Mouse (Mus musculus) hindbrain, embryonic 10.5 days (tissue): Measurements from ENCODE around the gene Eif5. TPM values are rescaled to one million over a fixed set of nuclear protein-coding genes. Genes with fewer than 3 reads are reported as not detected.

ENCODE experiments used
- DNase-seq: peaks from one replicate; pipeline ENCODE4 v3.0.0-alpha.2; 2017; ENCODE audit warnings: low spot score
- H3K27ac ChIP-seq: fragments of 300-500 bp; sonication (generic); 2 replicates; pipeline ENCODE4 v1.5.1; 2016; ENCODE audit warnings: mild to moderate bottlenecking, moderate library complexity
- H3K27me3 ChIP-seq: fragments of 300-500 bp; sonication (generic); 2 replicates; pipeline ENCODE4 v1.6.1; 2016; ENCODE audit warnings: mild to moderate bottlenecking; ENCODE audit not compliant: poor library complexity, insufficient read depth, severe bottlenecking
- H3K36me3 ChIP-seq: fragments of 300-500 bp; sonication (generic); 2 replicates; pipeline ENCODE4 v1.6.1; 2016; ENCODE audit warnings: mild to moderate bottlenecking, moderate library complexity
- H3K4me1 ChIP-seq: fragments of 300-500 bp; sonication (generic); replicated peaks from 2 replicates; pipeline ENCODE4 v1.6.1; 2016; ENCODE audit warnings: mild to moderate bottlenecking
- H3K4me3 ChIP-seq: fragments of 300-500 bp; sonication (generic); 2 replicates; pipeline ENCODE4 v1.5.1; 2016; ENCODE audit warnings: mild to moderate bottlenecking, moderate library complexity
- H3K9me3 ChIP-seq: fragments of 300-500 bp; sonication (generic); 2 replicates; pipeline ENCODE4 v1.6.1; 2016; ENCODE audit warnings: mild to moderate bottlenecking, moderate library complexity
- WGBS: fragments of 180-500 bp; shearing (Covaris S2); methylation state at CpG from one replicate; pipeline ENCODE4 v1.1.7; 2016; 5-methylcytosine and 5-hydroxymethylcytosine counted together
- polyA plus RNA-seq: library from polyadenylated mRNA; unstranded; fragments of >200 nt; fragmentation: Nextera tagmentation; extraction: Ambion mirVana; gene quantifications from 2 replicates; pipeline ENCODE4 v1.2.1, GENCODE M21; 2016

Gene Eif5
- polyA plus RNA-seq, 1 experiment from 2014 or later: 570 TPM

- H3K36me3 ChIP-seq: peaks cover 23% of the 10 kb centered on the region
- DNase-seq: no peak
- peaks cover 11% of the 10 kb centered on the region; the same call in 1 of the 2 replicates for H3K4me1 ChIP-seq
- no peaks in the 10 kb centered on the region for H3K9me3 ChIP-seq
- H3K27ac ChIP-seq: no peak overlapping the region
- WGBS: 88% methylated on average over 1 of the region's 1 CpGs
- no peaks in the 10 kb centered on the region for H3K27me3 ChIP-seq
- no peak overlapping the region for H3K4me3 ChIP-seq
Measured at GRCm38 (mm10) chr12:111583058-111583457, 45.2 kb downstream of the Eif5 start.

- Histone ChIP-seq H3K4me3 (no peak overlapping the region), H3K9me3 (no peaks in the 10 kb centered on the region), H3K27ac (no peak overlapping the region), H3K36me3 (peaks cover 14% of the 10 kb centered on the region), H3K4me1 (peaks cover 13% of the 10 kb centered on the region; the same call in 1 of the 2 replicates), H3K27me3 (no peaks in the 10 kb centered on the region)
- no peak for DNase-seq
- whole genome bisulfite sequencing: 88% methylated on average over 1 of the region's 1 CpGs
Measured at GRCm38 (mm10) chr12:111584401-111584800, 46.6 kb downstream of the Eif5 start.

GRCm38 (mm10) chr12:111587252-111587651, 49.4 kb downstream of the Eif5 start:
- 84% methylated on average over 12 of the region's 12 CpGs for WGBS
- Histone ChIP-seq H3K4me1 (peaks cover 13% of the 10 kb centered on the region; the same call in 1 of the 2 replicates), H3K27ac (no peak overlapping the region), H3K9me3 (no peaks in the 10 kb centered on the region), H3K36me3 (peaks cover 12% of the 10 kb centered on the region), H3K4me3 (no peak overlapping the region), H3K27me3 (no peaks in the 10 kb centered on the region)
- no peak for DNase-seq

GRCm38 (mm10) chr12:111592407-111593021, 54.7 kb downstream of the Eif5 start:
- Histone ChIP-seq H3K4me1 (0 out of 2 replicates have a peak, but pooled peaks cover 3% of the 10 kb centered on the region), H3K4me3 (no peak overlapping the region), H3K27ac (no peak overlapping the region), H3K36me3 (peaks cover 56% of the 10 kb centered on the region), H3K9me3 (no peaks in the 10 kb centered on the region), H3K27me3 (no peaks in the 10 kb centered on the region)
- WGBS: 93% methylated on average over 14 of the region's 14 CpGs
- DNase-seq: no peak

- DNase-seq: no peak
- Histone ChIP-seq H3K27me3 (no peaks in the 10 kb centered on the region), H3K36me3 (peaks cover 68% of the 10 kb centered on the region), H3K9me3 (no peaks in the 10 kb centered on the region), H3K4me1 (no peaks in the 10 kb centered on the region), H3K4me3 (no peak overlapping the region), H3K27ac (no peak overlapping the region)
- 80% methylated on average over 2 of the region's 2 CpGs for WGBS
Measured at GRCm38 (mm10) chr12:111593775-111594174, 56.0 kb downstream of the Eif5 start.

Other genes with a start within 250 kb of the Eif5 start
- 32.6 and 34.7 TPM in 2 replicates for gene Cdc42bpb, start 160.3 kb upstream of the Eif5 start, polyA plus RNA-seq
- gene Lbhd2, start 131.2 kb upstream of the Eif5 start, polyA plus RNA-seq: 0.25 TPM in 1 of 2 replicates, not detected in the other
- gene Exoc3l4, start 121.0 kb upstream of the Eif5 start, polyA plus RNA-seq: 4.7 and 5.4 TPM in 2 replicates
- 3.0 and 3.2 TPM in 2 replicates for gene Tnfaip2, start 95.5 kb upstream of the Eif5 start, polyA plus RNA-seq
- 11.6 and 14.1 TPM in 2 replicates for gene Gm266, start 52.2 kb upstream of the Eif5 start, polyA plus RNA-seq
- 49.3 and 52.7 TPM in 2 replicates for gene Mark3, start 36.5 kb downstream of the Eif5 start, polyA plus RNA-seq
- 2,059 and 2,773 TPM in 2 replicates for gene Ckb, start 134.3 kb downstream of the Eif5 start, polyA plus RNA-seq
- gene Trmt61a, start 140.1 kb downstream of the Eif5 start, polyA plus RNA-seq: 15.1 and 16.2 TPM in 2 replicates
- gene Bag5, start 175.2 kb downstream of the Eif5 start, polyA plus RNA-seq: 53.5 and 53.6 TPM in 2 replicates
- 55.3 and 59.2 TPM in 2 replicates for gene Apopt1, start 175.2 kb downstream of the Eif5 start, polyA plus RNA-seq
- 192 and 303 TPM in 2 replicates for gene Klc1, start 220.8 kb downstream of the Eif5 start, polyA plus RNA-seq